Mouse (Mus musculus): ENCODE measurements around the gene Ublcp1. TPM values are rescaled to one million over a fixed set of nuclear protein-coding genes. Genes with fewer than 3 reads are reported as not detected.

Gene Ublcp1
- polyA plus RNA-seq, 1 experiment = 67.6 TPM

- H3K4me3 ChIP-seq (ENCODE audit: insufficient read depth, low read length) = no peak overlapping the region
- TF ChIP-seq CTCF (IDR thresholded peaks at IDR 0.05; ENCODE audit: extremely low read depth, insufficient read depth, low read length) = no peak
- H3K27ac ChIP-seq (ENCODE audit: insufficient read depth, low read length) = no peak overlapping the region
- no peaks in the 10 kb centered on the region for H3K4me1 ChIP-seq (ENCODE audit: control insufficient read depth, insufficient read depth, low read length)
Measured at GRCm38 (mm10) chr11:44498412-44499272, 28.3 kb upstream of the Ublcp1 start.

GRCm38 (mm10) chr11:44496217-44496616 is 25.9 kb upstream of the Ublcp1 start:
- TF ChIP-seq POLR2A (IDR thresholded peaks at IDR 0.05; ENCODE audit: extremely low read depth, insufficient read depth, low read length) = no peak
- TF ChIP-seq CTCF (IDR thresholded peaks at IDR 0.05; ENCODE audit: extremely low read depth, insufficient read depth, low read length) = no peak
- Histone ChIP-seq H3K4me3 (ENCODE audit: insufficient read depth, low read length) (no peak overlapping the region), H3K27ac (ENCODE audit: insufficient read depth, low read length) (no peak overlapping the region), H3K4me1 (ENCODE audit: control insufficient read depth, insufficient read depth, low read length) (no peaks in the 10 kb centered on the region)

- TF ChIP-seq CTCF (IDR thresholded peaks at IDR 0.05; ENCODE audit: extremely low read depth, insufficient read depth, low read length) = no peak
- TF ChIP-seq POLR2A (IDR thresholded peaks at IDR 0.05; ENCODE audit: extremely low read depth, insufficient read depth, low read length) = no peak
- no peaks in the 10 kb centered on the region for H3K4me1 ChIP-seq (ENCODE audit: control insufficient read depth, insufficient read depth, low read length)
- H3K4me3 ChIP-seq (ENCODE audit: insufficient read depth, low read length) = no peak overlapping the region
- no peak overlapping the region for H3K27ac ChIP-seq (ENCODE audit: insufficient read depth, low read length)
Measured at GRCm38 (mm10) chr11:44494643-44495323, 24.5 kb upstream of the Ublcp1 start.

- Histone ChIP-seq H3K4me1 (ENCODE audit: control insufficient read depth, insufficient read depth, low read length) (no peaks in the 10 kb centered on the region), H3K27ac (ENCODE audit: insufficient read depth, low read length) (no peak overlapping the region), H3K4me3 (ENCODE audit: insufficient read depth, low read length) (no peak overlapping the region)
- TF ChIP-seq POLR2A (IDR thresholded peaks at IDR 0.05; ENCODE audit: extremely low read depth, insufficient read depth, low read length) = no peak
- no peak for TF ChIP-seq CTCF (IDR thresholded peaks at IDR 0.05; ENCODE audit: extremely low read depth, insufficient read depth, low read length)
Measured at GRCm38 (mm10) chr11:44489117-44489516, 18.8 kb upstream of the Ublcp1 start.

- TF ChIP-seq POLR2A (IDR thresholded peaks at IDR 0.05; ENCODE audit: extremely low read depth, insufficient read depth, low read length) (no peak), CTCF (IDR thresholded peaks at IDR 0.05; ENCODE audit: extremely low read depth, insufficient read depth, low read length) (no peak)
- Histone ChIP-seq H3K4me3 (ENCODE audit: insufficient read depth, low read length) (no peak overlapping the region), H3K4me1 (ENCODE audit: control insufficient read depth, insufficient read depth, low read length) (no peaks in the 10 kb centered on the region), H3K27ac (ENCODE audit: insufficient read depth, low read length) (no peak overlapping the region)
Measured at GRCm38 (mm10) chr11:44485089-44485736, 14.9 kb upstream of the Ublcp1 start.

- Histone ChIP-seq H3K4me3 (ENCODE audit: insufficient read depth, low read length) (no peak overlapping the region), H3K4me1 (ENCODE audit: control insufficient read depth, insufficient read depth, low read length) (no peaks in the 10 kb centered on the region), H3K27ac (ENCODE audit: insufficient read depth, low read length) (no peak overlapping the region)
- TF ChIP-seq POLR2A (IDR thresholded peaks at IDR 0.05; ENCODE audit: extremely low read depth, insufficient read depth, low read length) (no peak), CTCF (IDR thresholded peaks at IDR 0.05; ENCODE audit: extremely low read depth, insufficient read depth, low read length) (no peak)
Measured at GRCm38 (mm10) chr11:44480246-44480645, 9.9 kb upstream of the Ublcp1 start.

- Histone ChIP-seq H3K27ac (ENCODE audit: insufficient read depth, low read length) (no peak overlapping the region), H3K4me1 (ENCODE audit: control insufficient read depth, insufficient read depth, low read length) (no peaks in the 10 kb centered on the region), H3K4me3 (ENCODE audit: insufficient read depth, low read length) (no peak overlapping the region)
- TF ChIP-seq CTCF (IDR thresholded peaks at IDR 0.05; ENCODE audit: extremely low read depth, insufficient read depth, low read length) = no peak
- no peak for TF ChIP-seq POLR2A (IDR thresholded peaks at IDR 0.05; ENCODE audit: extremely low read depth, insufficient read depth, low read length)
Measured at GRCm38 (mm10) chr11:44478382-44478781, 8.1 kb upstream of the Ublcp1 start.

GRCm38 (mm10) chr11:44476445-44476844 is 6.1 kb upstream of the Ublcp1 start:
- TF ChIP-seq CTCF (IDR thresholded peaks at IDR 0.05; ENCODE audit: extremely low read depth, insufficient read depth, low read length) (no peak), POLR2A (IDR thresholded peaks at IDR 0.05; ENCODE audit: extremely low read depth, insufficient read depth, low read length) (no peak)
- Histone ChIP-seq H3K27ac (ENCODE audit: insufficient read depth, low read length) (no peak overlapping the region), H3K4me1 (ENCODE audit: control insufficient read depth, insufficient read depth, low read length) (no peaks in the 10 kb centered on the region), H3K4me3 (ENCODE audit: insufficient read depth, low read length) (no peak overlapping the region)

- no peak overlapping the region for H3K27ac ChIP-seq (ENCODE audit: insufficient read depth, low read length)
- no peaks in the 10 kb centered on the region; the same call in 1 of the 2 replicates for H3K4me1 ChIP-seq (ENCODE audit: control insufficient read depth, insufficient read depth, low read length)
- H3K4me3 ChIP-seq (ENCODE audit: insufficient read depth, low read length) = no peak overlapping the region
- no peak for TF ChIP-seq POLR2A (IDR thresholded peaks at IDR 0.05; ENCODE audit: extremely low read depth, insufficient read depth, low read length)
- TF ChIP-seq CTCF (IDR thresholded peaks at IDR 0.05; ENCODE audit: extremely low read depth, insufficient read depth, low read length) = no peak
Measured at GRCm38 (mm10) chr11:44475467-44475866, 5.2 kb upstream of the Ublcp1 start.
